Mouse (Mus musculus) forebrain, postnatal 0 days (tissue): ENCODE data around the gene Plekhg2. TPM values are rescaled to one million over a fixed set of nuclear protein-coding genes. Genes with fewer than 3 reads are reported as not detected.
A peak's percentile ranks its signal among the peaks of the same experiment; 100 is the strongest.
"Not testable (repeated sequence)": the region's sequence is repeated elsewhere in the genome, so short reads cannot be mapped to it uniquely, and the experiment has no call there.

Experiments
- ATAC-seq: fragments of 200-750 bp; cut with Nextera tagmentation; 2 replicates; pipeline ENCODE4 v1.8.0; 2017; ENCODE audit warnings: mild to moderate bottlenecking, moderate library complexity
- DNase-seq: peaks from one replicate; pipeline ENCODE4 v3.0.0-alpha.2; 2015
- H3K27ac ChIP-seq: fragments of 300-500 bp; sonication (generic); 2 replicates; pipeline ENCODE4 v1.5.1; 2014; ENCODE audit warnings: low read depth, mild to moderate bottlenecking, antibody characterized with exemption, low read length, moderate library complexity, mixed read lengths
- H3K27me3 ChIP-seq: fragments of 300-500 bp; sonication (generic); 2 replicates; pipeline ENCODE4 v1.6.1; 2014; ENCODE audit warnings: mild to moderate bottlenecking, low read length, mixed read lengths; ENCODE audit not compliant: insufficient read depth
- H3K36me3 ChIP-seq: fragments of 300-500 bp; sonication (generic); 2 replicates; pipeline ENCODE4 v1.6.1; 2014; ENCODE audit warnings: mild to moderate bottlenecking, moderate library complexity; ENCODE audit not compliant: insufficient read depth
- H3K4me1 ChIP-seq: fragments of 300-500 bp; sonication (generic); 2 replicates; pipeline ENCODE4 v1.6.1; 2014; ENCODE audit warnings: antibody characterized with exemption; ENCODE audit not compliant: insufficient read depth
- H3K4me2 ChIP-seq: fragments of 300-500 bp; sonication (generic); 2 replicates; pipeline ENCODE4 v1.6.1; 2014; ENCODE audit warnings: low read depth, mild to moderate bottlenecking, moderate library complexity
- H3K4me3 ChIP-seq: fragments of 300-500 bp; sonication (generic); 2 replicates; pipeline ENCODE4 v1.5.1; 2014; ENCODE audit warnings: low read depth, low read length, mixed read lengths
- H3K9ac ChIP-seq: fragments of 300-500 bp; sonication (generic); 2 replicates; pipeline ENCODE4 v1.6.1; 2014; ENCODE audit warnings: mild to moderate bottlenecking
- H3K9me3 ChIP-seq: fragments of 300-500 bp; sonication (generic); 2 replicates; pipeline ENCODE4 v1.6.1; 2016; ENCODE audit warnings: low read length
- CTCF ChIP-seq: sonication (generic); IDR thresholded peaks from 2 replicates; pipeline ENCODE4 v1.5.1; 2016; ENCODE audit warnings: antibody characterized with exemption, control low read depth, low read depth
- WGBS: fragments of 180-500 bp; shearing (Covaris S2); extraction: QIAGEN DNeasy Blood & Tissue Kit; methylation state at CpG from one replicate; pipeline ENCODE4 v1.1.7; 2014; 5-methylcytosine and 5-hydroxymethylcytosine counted together
- polyA plus RNA-seq: library from polyadenylated mRNA; unstranded; fragments of >200 nt; fragmentation: Nextera tagmentation; extraction: Ambion mirVana; gene quantifications from 2 replicates; pipeline ENCODE4 v1.2.1, GENCODE M21; 2015
- total RNA-seq: library from RNA; depleted of rRNA; stranded (reverse); fragments of >200 nt; gene quantifications from 2 replicates; pipeline ENCODE4 v1.2.3, GENCODE M21; 2014

The Plekhg2 gene
- total and polyA plus RNA-seq, 2 experiments from 2014 or later, result 11.4 to 25.7 TPM

DNA sequence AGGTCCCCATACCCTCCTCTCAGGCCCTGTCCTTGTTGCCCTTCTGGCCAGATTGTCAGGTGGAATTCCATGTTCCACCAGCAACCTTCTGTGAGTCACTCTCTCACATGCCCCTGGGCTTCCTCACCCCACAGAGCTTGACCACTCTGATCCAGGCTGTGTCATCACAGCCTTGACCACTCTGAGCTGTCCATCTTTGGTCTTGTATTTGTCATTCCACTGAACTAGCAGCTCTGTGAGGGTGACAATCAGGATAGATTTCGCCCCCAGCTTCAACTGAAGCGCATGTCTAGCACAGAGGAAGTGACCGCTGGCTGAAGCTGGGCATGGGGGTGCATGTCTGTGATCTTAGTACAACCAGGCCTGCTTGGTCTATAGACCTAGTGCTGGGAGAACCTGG lies 17.9 kb upstream of the Plekhg2 start:
- Histone ChIP-seq H3K4me2 (no peak overlapping the region), H3K27me3 (no peaks in the 10 kb centered on the region), H3K9me3 (no peaks in the 10 kb centered on the region), H3K9ac (no peak overlapping the region), H3K4me3 (no peak overlapping the region), H3K27ac (no peak overlapping the region), H3K4me1 (peaks cover 9% of the 10 kb centered on the region), H3K36me3 (peaks cover 46% of the 10 kb centered on the region)
- ATAC-seq (no peak), DNase-seq (no peak)
- WGBS, result 98% methylated on average over 3 of the region's 3 CpGs
- TF ChIP-seq CTCF, result no peak

DNA sequence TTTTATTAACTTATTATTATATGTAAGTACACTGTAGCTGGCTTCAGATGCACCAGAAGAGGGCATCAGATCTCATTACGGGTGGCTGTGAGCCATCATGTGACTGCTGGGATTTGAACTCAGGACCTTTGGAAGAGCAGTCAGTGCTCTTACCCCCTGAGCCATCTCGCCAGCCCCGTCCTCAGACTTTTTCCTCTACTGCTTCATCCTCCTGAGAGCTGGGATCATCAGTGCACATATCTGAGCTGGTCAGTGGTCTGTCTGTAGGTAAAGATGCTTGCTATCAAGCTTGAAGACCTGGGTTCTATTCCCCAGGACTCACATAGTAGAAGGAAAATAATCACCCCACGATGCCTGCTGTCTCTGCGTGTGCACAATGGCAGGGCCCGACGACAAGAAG lies 15.0 kb upstream of the Plekhg2 start:
- not testable (repeated sequence) for H3K4me1 ChIP-seq, H3K27me3 ChIP-seq, ATAC-seq, H3K9ac ChIP-seq, H3K4me2 ChIP-seq, H3K27ac ChIP-seq, H3K4me3 ChIP-seq, H3K9me3 ChIP-seq, DNase-seq
- 84% methylated on average over 7 of the region's 7 CpGs for WGBS
- H3K36me3 ChIP-seq, result peaks cover 41% of the 10 kb centered on the region

DNA sequence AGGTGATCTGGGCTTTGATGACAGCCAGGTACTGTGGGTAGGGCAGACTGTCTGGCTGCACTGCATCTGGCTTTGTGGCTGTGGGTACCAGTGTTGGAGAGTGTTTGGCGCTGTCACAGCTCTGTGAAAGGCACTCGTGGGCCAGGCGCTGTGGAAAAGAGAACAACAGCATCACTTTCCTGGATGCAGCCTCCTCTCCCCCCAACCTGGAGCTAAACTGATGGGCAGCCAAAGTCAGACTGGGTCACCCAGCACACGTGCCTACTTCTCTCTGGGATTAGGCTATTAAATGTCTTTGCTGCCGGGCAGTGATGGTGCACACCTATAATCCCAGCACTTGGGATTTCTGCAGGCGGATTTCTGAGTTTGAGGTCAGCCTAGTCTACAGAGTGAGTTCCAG lies 14.5 kb upstream of the Plekhg2 start:
- H3K4me2 ChIP-seq, H3K4me3 ChIP-seq, H3K27ac ChIP-seq, ATAC-seq, H3K9ac ChIP-seq, H3K9me3 ChIP-seq, H3K27me3 ChIP-seq, DNase-seq, H3K4me1 ChIP-seq: not testable (repeated sequence)
- WGBS, result 84% methylated on average over 6 of the region's 6 CpGs
- H3K36me3 ChIP-seq, result peaks cover 41% of the 10 kb centered on the region

DNA sequence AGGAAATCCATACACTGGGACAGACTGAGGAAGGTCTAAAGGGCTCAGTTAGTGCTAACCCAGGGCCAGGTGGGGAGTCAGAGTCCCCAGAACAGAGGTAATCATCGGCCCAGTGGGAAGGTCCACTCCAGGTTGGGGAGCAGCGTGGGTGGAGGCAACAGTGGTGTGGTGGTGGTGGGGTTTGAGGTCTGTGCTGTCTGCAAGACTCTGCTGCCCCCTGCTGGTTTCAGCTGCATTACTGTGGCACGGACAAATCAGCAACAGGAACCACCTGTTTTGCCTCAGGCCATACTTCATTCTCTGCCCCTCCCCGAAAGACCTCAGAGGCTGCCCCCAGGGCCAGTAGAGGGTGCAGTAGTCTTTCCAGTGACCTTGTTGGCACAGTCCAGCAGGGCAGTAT lies 14.1 kb upstream of the Plekhg2 start:
- WGBS, result 15% methylated on average over 4 of the region's 4 CpGs

DNA sequence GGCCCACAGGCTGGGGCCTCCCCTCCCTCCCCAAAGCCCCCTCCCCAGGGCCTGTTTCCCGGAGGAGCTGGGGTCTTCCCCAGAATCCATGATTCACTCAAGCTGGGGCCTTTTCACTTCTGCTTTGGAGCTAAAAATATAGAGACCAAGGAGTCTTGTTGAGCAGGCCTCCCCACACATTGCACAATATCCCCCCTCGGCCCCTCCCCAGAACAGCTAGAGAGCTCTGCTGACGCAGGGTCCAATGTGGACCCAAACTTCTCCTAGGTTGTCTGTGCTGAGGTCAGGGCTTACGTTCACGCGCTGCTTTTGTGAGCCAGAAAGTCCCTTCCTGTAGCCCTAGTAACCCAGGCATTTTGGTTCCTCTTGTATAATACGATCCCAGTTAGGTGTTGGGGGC lies 13.6 kb upstream of the Plekhg2 start:
- H3K9me3 ChIP-seq, result no peaks in the 10 kb centered on the region
- no peak overlapping the region for H3K4me3 ChIP-seq
- no peak for TF ChIP-seq CTCF
- H3K36me3 ChIP-seq, result peaks cover 41% of the 10 kb centered on the region
- no peak overlapping the region for H3K27ac ChIP-seq
- no peak for DNase-seq
- peaks cover 8% of the 10 kb centered on the region; the same call in 1 of the 2 replicates for H3K4me1 ChIP-seq
- 89% methylated on average over 7 of the region's 7 CpGs for WGBS
- H3K9ac ChIP-seq, result no peak overlapping the region
- no peak overlapping the region for H3K4me2 ChIP-seq
- no peak for ATAC-seq
- H3K27me3 ChIP-seq, result no peaks in the 10 kb centered on the region

More for the DNA sequence above, 14.1 kb upstream of the Plekhg2 start:
- DNase-seq (peak; percentile 80), ATAC-seq (peak; percentile 70)
- no peak overlapping the region for H3K4me2 ChIP-seq
- no peak overlapping the region for H3K9ac ChIP-seq
- peak; percentile 90 for TF ChIP-seq CTCF
- H3K27ac ChIP-seq, result no peak overlapping the region
- H3K27me3 ChIP-seq, result no peaks in the 10 kb centered on the region
- H3K4me1 ChIP-seq, result peaks cover 6% of the 10 kb centered on the region
- H3K9me3 ChIP-seq, result no peaks in the 10 kb centered on the region
- peaks cover 41% of the 10 kb centered on the region for H3K36me3 ChIP-seq
- H3K4me3 ChIP-seq, result no peak overlapping the region

DNA sequence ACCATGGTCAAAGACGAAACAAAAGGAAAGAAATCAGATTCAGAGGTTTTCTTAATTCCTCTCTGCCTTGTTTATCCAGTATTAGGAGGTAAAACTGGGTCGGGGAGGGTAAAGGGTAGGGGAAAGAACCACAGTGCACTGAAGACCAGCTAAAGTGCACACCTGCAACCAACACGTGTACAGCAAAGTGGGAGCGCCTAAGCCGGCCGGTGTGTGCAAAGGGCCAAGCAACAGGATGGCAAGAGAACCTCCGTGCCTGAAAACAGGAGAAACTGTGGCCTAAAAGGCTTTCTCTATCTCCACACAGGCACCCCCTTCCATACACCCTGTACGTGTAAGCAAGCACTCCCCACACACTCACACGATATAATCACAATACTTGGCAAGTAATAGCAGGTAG lies 12.8 kb upstream of the Plekhg2 start:
- Histone ChIP-seq H3K27me3 (peaks cover 4% of the 10 kb centered on the region; the same call in 1 of the 2 replicates), H3K4me1 (peaks cover 8% of the 10 kb centered on the region; the same call in 1 of the 2 replicates), H3K36me3 (peaks cover 35% of the 10 kb centered on the region), H3K9ac (no peak overlapping the region), H3K4me3 (no peak overlapping the region), H3K27ac (no peak overlapping the region), H3K9me3 (no peaks in the 10 kb centered on the region), H3K4me2 (no peak overlapping the region)
- TF ChIP-seq CTCF, result no peak
- ATAC-seq (no peak), DNase-seq (no peak)
- WGBS, result 87% methylated on average over 9 of the region's 9 CpGs

DNA sequence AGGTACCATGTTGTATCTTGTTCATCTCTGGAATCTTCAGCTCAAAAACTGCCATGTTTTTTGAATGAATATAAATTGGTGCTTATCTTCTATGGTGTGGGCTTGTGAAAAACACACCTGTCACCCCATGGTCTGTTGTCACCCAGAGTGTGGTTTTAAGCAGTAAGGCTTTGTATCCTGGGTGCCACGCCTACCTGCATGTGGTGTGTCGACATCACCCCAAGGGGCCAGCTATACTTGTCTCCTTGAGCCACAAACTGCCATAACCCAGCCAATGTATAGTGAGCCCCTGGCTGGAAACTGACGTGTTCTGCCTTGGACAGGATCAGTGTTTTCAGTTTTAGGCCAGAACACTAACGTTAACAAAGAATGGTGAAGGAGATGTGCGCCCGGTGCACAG lies 11.8 kb upstream of the Plekhg2 start:
- TF ChIP-seq CTCF, result no peak
- Histone ChIP-seq H3K36me3 (peaks cover 25% of the 10 kb centered on the region), H3K27me3 (peaks cover 4% of the 10 kb centered on the region; the same call in 1 of the 2 replicates), H3K4me2 (no peak overlapping the region), H3K4me1 (peaks cover 12% of the 10 kb centered on the region), H3K9ac (no peak overlapping the region), H3K27ac (no peak overlapping the region), H3K4me3 (no peak overlapping the region), H3K9me3 (no peaks in the 10 kb centered on the region)
- DNase-seq, result no peak
- ATAC-seq, result no peak
- 84% methylated on average over 6 of the region's 6 CpGs for WGBS

DNA sequence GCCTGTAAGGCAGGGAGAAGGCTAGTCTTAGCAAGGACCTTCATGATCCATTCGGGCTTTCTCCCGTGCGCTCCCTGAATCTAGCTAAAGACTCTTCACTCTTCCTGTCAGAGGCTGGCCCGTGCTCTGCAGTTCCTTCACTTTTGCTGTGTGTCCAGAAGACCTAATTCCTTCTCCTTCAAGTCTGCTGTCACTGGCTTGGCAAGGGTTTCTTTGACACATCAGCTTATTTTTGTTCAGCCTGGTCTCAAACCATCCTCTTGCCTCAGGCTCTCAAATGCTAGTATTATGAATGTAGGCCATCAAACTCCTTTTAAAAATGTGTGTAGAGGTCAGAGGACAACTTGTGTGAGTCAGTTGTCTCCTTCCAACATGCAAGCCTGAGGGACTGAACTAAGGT lies 11.2 kb upstream of the Plekhg2 start:
- Histone ChIP-seq H3K36me3 (peaks cover 20% of the 10 kb centered on the region), H3K4me1 (peaks cover 12% of the 10 kb centered on the region), H3K27me3 (peaks cover 4% of the 10 kb centered on the region; the same call in 1 of the 2 replicates), H3K4me2 (no peak overlapping the region), H3K9ac (no peak overlapping the region), H3K4me3 (no peak overlapping the region), H3K9me3 (no peaks in the 10 kb centered on the region), H3K27ac (no peak overlapping the region)
- DNase-seq (no peak), ATAC-seq (no peak)
- 83% methylated on average over 4 of the region's 4 CpGs for WGBS
- no peak for TF ChIP-seq CTCF
